ENCODE assay signal across 23 mouse cellular contexts in genomic region chr11:18493086-18493485, GRCm38 (mm10).
DNase-seq lines count a peak whose midpoint lies in the region; ATAC-seq and TF ChIP-seq lines count a peak whose summit lies in the region.
"Had no signal": no experiment of that assay in that cellular context is flagged by ENCODE, and none has a peak within 500 bp of the region (broad histone marks: within the 10 kb centered on the region; RNA-seq: fewer than 3 reads in every experiment).

No protein-coding gene starts in this region.

- ATAC-seq in liver, embryonic 12.5 days, result no peak
- ATAC-seq: activated CD4-positive, CD25-positive, alpha-beta regulatory T cell, adult 4 months; CD4-positive, CD25-positive, alpha-beta regulatory T cell, adult 4 months; intestine, embryonic 15.5 days had no signal

- no peak overlapping the region for H3K4me2 ChIP-seq in liver, embryonic 12.5 days
- H3K4me2 ChIP-seq: embryonic facial prominence, embryonic 15.5 days; forebrain, embryonic 12.5 days; hindbrain, embryonic 14.5 days; intestine, embryonic 15.5 days; lung, embryonic 15.5 days; neural tube, embryonic 12.5 days; stomach, embryonic 15.5 days had no signal

- 39% methylated on average over 2 of the region's 2 CpGs for WGBS in lung, adult 2 months
- WGBS in liver, embryonic 12.5 days (ENCODE audit: insufficient replicate concordance), result 61% methylated on average over 2 of the region's 2 CpGs

- no peaks in the 10 kb centered on the region for H3K4me1 ChIP-seq in lung, adult 2 months (ENCODE audit: control insufficient read depth, insufficient read depth, low read length)
- no peaks in the 10 kb centered on the region for H3K4me1 ChIP-seq in liver, embryonic 12.5 days
- H3K4me1 ChIP-seq: embryonic facial prominence, embryonic 15.5 days; heart, embryonic 10.5 days; intestine, embryonic 15.5 days; lung, embryonic 15.5 days; neural tube, embryonic 12.5 days; stomach, embryonic 15.5 days had no signal

- H3K27ac ChIP-seq in liver, embryonic 12.5 days, result no peak overlapping the region
- H3K27ac ChIP-seq: embryonic facial prominence, embryonic 15.5 days; forebrain, embryonic 12.5 days; heart, embryonic 10.5 days; hindbrain, embryonic 14.5 days; intestine, embryonic 15.5 days; layer of hippocampus, adult 2 months; lung, embryonic 15.5 days; neural tube, embryonic 12.5 days; stomach, embryonic 15.5 days had no signal

- DNase-seq in kidney, adult 11 months, result peak; percentile 4
- no peak for DNase-seq in kidney, postnatal 25 days
- peak; percentile 40 for DNase-seq in lung, postnatal 10 days
- DNase-seq in lung, adult 2 months, result no peak
- peak; percentile 8 for DNase-seq in R1 (ENCODE audit: low read depth, low spot score)
- peak; percentile 18 for DNase-seq in lung, postnatal 36 days
- no peak for DNase-seq in adrenal gland, postnatal 10 days
- DNase-seq: cerebellum, adult 11-12 months; gastrocnemius, postnatal 36 days; left cerebral cortex, postnatal 4 days; right cerebral cortex, postnatal 14 days had no signal

- no peak overlapping the region for H3K4me3 ChIP-seq in lung, adult 2 months (replicated peaks; ENCODE audit: extremely low read depth, low read depth, low read length)
- H3K4me3 ChIP-seq in liver, embryonic 12.5 days, result no peak overlapping the region
- H3K4me3 ChIP-seq: embryonic facial prominence, embryonic 15.5 days; forebrain, embryonic 12.5 days; heart, embryonic 10.5 days; intestine, embryonic 15.5 days; layer of hippocampus, adult 2 months; lung, embryonic 15.5 days; neural tube, embryonic 12.5 days; stomach, embryonic 15.5 days had no signal

- no peak overlapping the region for H3K9ac ChIP-seq in liver, embryonic 12.5 days
- H3K9ac ChIP-seq: embryonic facial prominence, embryonic 15.5 days; forebrain, embryonic 12.5 days; hindbrain, embryonic 14.5 days; intestine, embryonic 15.5 days; lung, embryonic 15.5 days; neural tube, embryonic 12.5 days; stomach, embryonic 15.5 days had no signal

- no peak for TF ChIP-seq CTCF in lung, adult 2 months (IDR thresholded peaks at IDR 0.05; ENCODE audit: insufficient read depth, low read length)

- H3K36me3 ChIP-seq in liver, embryonic 12.5 days, result no peaks in the 10 kb centered on the region
- H3K36me3 ChIP-seq: embryonic facial prominence, embryonic 15.5 days; forebrain, embryonic 12.5 days; heart, embryonic 10.5 days; intestine, embryonic 15.5 days; lung, embryonic 15.5 days; neural tube, embryonic 12.5 days; stomach, embryonic 15.5 days had no signal

- no peak for TF ChIP-seq POLR2A in lung, adult 2 months (IDR thresholded peaks at IDR 0.05; ENCODE audit: borderline replicate concordance, extremely low read depth, low read depth, low read length)

- no peaks in the 10 kb centered on the region for H3K9me3 ChIP-seq in liver, embryonic 12.5 days (replicated peaks)
- H3K9me3 ChIP-seq: embryonic facial prominence, embryonic 15.5 days; forebrain, embryonic 12.5 days; heart, embryonic 10.5 days; intestine, embryonic 15.5 days; lung, embryonic 15.5 days; neural tube, embryonic 12.5 days; stomach, embryonic 15.5 days had no signal

- H3K27me3 ChIP-seq in liver, embryonic 12.5 days (replicated peaks), result no peaks in the 10 kb centered on the region
- H3K27me3 ChIP-seq: embryonic facial prominence, embryonic 15.5 days; forebrain, embryonic 12.5 days; intestine, embryonic 15.5 days; lung, embryonic 15.5 days; neural tube, embryonic 12.5 days; stomach, embryonic 15.5 days had no signal

Comparison
In these comparisons a context has a peak if more than half of its experiments do, and no peak if none do; other contexts are left out.
1. DNase-seq: peak in kidney, adult 11 months (single experiment), lung, postnatal 10 days (single experiment), R1 (single experiment) and lung, postnatal 36 days (single experiment); none in kidney, postnatal 25 days (0 of 2), lung, adult 2 months (single experiment) and adrenal gland, postnatal 10 days (single experiment).